Mouse (Mus musculus) lung, postnatal 25 days (tissue): ENCODE data around the gene H2afy.
A peak's percentile ranks its signal among the peaks of the same experiment; 100 is the strongest.
"Not testable (repeated sequence)": the region's sequence is repeated elsewhere in the genome, so short reads cannot be mapped to it uniquely, and the experiment has no call there.

ENCODE experiments used
- DNase-seq: peaks from one replicate; pipeline ENCODE4 v3.0.0; 2022; ENCODE audit warnings: low spot score

H2afy gene

DNA sequence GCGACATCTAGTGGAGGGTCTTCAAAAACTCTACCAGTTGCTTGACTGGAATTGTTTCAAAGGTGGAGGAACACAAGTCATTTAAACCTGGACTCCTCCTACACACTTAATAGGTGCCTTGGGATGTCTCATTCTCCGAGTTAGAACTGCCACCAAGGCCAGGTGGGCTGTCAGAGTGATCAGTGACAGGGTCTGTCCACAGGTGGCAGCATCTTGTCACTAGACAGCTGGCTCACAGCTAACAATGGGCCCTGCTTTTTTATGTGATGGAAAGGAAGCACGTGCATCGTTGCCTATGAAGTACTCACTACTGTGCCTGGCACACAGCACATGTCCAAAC, 63.9 kb downstream of the H2afy start:
- DNase-seq, result no peak

- no peak for DNase-seq
These were observed 64.4 kb downstream of the H2afy start for GRCm38 (mm10) chr13:56071586-56072267.

- no peak for DNase-seq
These were observed 66.5 kb downstream of the H2afy start for GRCm38 (mm10) chr13:56069643-56070042.

- no peak for DNase-seq
These were observed 67.6 kb downstream of the H2afy start for GRCm38 (mm10) chr13:56068517-56068916.

- no peak for DNase-seq
These were observed 69.3 kb downstream of the H2afy start for GRCm38 (mm10) chr13:56066904-56067303.

DNA sequence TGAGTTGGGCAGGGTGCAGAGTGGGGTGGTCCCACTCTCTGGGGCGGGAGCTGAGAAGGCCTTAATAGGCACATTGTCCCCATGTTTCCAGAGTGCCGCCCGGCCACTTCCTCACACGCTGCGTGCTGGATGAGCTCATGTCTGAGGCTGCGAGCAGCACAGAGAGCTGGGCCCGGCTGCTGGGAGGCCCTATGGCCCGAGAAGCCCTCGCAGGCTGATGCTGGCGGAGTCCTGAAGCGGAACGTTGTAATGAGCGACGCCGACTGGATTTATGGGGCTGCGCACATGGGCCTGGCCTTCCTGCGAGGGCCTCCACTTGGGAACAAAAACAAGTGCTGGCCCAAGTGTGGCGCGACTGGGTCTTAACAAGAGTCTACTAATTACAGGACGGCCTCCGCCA, 70.0 kb downstream of the H2afy start:
- no peak for DNase-seq

DNA sequence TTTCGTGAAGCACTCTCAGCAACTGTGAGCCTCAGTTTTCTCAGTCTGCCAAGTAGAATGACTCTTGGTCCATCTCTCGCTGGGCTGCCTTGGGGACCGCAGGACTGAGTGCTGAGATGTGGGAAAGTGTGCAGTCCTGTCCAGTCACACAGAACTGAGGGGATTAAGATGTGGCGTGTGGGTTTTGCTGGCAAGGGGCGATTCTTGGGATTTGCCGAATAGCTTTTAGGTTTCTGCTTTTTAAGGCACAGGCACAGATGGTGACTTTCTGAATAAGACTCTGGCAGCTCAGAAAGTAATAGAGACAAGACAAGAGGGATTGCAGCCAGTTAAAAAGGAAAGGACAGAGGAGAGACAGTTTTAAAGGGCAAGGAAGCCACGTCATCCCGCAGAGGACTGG, 78.4 kb downstream of the H2afy start:
- DNase-seq, result no peak

GRCm38 (mm10) chr13:56055720-56056119, 80.4 kb downstream of the H2afy start:
- DNase-seq, result no peak

GRCm38 (mm10) chr13:56054089-56054488, 82.1 kb downstream of the H2afy start:
- DNase-seq, result no peak

DNA sequence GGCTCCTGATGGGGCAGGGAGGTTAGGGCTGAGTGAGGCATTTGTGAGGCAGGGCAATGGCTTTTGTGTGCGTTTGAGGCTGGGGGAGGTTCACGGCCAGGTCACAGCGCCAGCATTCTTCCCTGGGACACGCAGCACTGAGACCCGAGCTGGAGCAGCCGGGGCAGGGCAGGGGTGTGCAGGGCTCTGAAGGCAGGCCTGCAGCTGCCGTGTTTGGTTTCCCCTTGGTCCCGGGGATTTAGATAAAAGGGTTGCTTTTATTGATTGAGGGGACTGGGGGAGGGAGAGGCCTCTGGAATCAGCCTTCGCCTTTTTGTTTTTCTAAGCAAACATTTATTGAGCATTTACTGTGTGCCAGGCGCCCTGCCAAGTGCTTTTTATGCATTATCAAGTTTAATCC, 83.4 kb downstream of the H2afy start:
- no peak for DNase-seq

- DNase-seq, result no peak
These were observed 85.9 kb downstream of the H2afy start for GRCm38 (mm10) chr13:56050246-56050645.

DNA sequence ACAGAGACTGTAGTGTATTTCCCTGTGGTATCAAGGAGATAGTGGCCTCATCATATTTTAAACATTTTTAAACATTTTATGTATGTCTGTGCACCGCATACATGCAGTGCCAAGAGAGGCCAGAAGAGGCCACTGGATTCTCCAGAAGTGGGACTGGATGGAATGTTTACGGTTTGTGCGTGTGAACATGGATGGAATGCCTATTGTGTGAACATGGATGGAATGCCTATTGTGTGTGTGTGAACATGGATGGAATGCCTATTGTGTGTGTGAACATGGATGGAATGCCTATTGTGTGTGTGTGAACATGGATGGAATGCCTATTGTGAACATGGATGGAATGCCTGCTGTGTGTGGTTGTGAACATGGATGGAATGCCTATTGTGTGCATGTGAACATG, 93.9 kb downstream of the H2afy start:
- no peak for DNase-seq

DNA sequence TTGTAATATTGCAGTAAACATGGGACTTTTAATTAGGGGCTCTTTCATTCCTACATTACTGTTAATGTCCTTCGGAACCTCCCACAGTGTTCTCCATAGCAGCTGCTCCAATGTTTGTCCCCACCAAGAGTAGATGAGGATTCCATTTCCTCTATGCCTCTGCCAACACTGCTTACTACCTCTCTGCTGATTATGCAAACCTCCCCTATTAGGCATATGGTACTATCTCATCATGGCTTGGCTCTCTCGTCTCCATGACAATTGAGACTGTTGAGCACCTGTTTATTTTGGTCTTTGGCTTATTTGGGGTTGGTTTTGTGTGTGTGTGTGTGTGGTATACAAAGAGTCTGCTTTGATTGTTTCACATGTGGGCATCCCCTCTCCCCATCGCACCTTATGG, 95.5 kb downstream of the H2afy start:
- no peak for DNase-seq

DNA sequence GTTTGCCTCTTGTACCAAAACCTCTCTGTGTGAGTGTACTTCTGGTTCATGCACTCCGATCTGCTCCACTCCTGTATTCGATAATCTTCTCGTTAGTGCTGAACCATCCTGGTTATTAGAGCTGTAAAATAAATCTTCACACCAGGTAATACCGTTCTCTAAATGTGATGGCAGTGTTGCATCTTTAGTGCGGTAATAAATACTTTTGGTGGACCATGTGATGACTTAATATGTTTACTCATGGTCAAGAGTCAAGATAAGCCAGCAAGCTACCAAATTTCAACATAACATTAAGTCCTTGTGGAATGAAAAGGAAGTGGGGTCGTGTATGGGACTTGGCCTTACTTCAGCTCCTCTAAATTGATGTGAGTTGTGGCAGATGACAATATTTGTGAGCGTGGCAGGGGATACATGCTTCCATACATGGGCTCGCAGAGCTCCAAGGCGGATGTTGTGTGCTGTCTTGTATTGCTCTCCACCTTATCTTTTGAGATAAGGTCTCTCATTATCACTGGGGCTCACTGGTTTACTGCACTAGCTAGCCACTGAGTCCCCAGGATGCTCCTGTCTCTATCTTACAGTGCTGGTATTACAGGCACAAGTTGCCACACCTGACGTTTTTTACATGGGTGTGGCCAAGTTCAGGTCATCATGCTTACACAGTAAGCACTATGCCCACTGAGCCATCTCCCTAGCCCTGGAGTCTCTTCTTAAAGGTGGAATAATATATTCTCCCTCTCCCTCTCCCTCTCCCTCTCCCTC, 96.4 kb downstream of the H2afy start:
- peak; percentile 21 for DNase-seq

DNA sequence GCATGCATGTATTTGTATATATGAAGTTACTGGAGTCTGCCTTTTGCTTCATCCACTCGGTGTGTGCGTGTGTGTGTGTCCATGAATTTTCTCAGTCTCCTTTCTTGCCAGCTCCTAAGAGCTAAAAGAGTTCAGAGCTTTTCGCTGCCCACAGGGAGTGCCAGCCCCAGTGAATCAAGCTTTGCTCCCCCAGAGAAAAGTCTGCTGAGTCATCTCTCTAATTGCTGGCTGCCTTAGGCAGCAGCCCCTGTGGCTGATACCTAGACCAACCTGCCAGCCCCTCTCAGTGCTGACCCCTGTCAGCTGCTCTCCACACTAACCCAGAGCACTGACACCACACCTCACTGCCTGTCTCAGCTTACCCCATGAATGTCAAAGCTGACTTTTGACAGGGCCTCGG, 107.2 kb downstream of the H2afy start:
- no peak for DNase-seq

GRCm38 (mm10) chr13:56027996-56028395, 108.2 kb downstream of the H2afy start:
- not testable (repeated sequence) for DNase-seq

DNA sequence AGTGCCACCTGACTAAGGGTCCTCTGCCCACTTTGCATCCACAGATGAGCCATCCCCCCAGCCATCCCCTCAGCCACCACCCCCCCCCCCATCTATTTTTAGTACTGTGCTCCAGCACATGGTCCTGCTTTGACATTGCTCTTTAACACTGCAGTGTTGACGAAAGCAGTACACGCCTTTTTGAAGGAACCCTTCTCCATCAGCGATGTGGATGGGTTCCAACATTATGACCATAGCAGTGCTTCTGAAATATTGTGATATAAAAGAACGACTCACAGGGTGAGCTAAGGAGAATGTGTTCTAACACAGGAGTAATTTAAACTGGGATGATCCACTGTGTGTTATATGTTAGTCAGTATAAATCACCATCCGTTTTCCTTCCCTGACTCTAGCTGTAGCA, 109.5 kb downstream of the H2afy start:
- no peak for DNase-seq

DNA sequence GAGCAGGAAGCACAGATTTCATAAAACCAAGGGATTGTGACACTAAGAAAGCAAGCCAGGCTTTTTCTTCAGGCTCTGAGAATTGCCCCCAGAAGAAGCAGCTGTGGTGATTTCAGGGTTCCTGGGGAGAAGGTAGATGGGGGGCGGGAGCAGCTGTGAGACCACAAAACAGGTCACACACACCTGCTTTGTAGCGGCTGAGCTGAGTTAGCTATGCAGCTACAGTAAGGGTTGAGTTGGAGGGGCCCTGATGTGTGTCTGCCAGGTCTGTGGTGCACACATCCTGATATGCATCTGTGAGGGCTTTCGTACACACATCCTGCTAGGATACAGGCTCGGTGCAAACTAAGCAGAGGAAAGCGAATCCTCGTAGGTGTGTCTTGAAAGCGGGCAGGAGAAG, 110.1 kb downstream of the H2afy start:
- DNase-seq, result no peak

DNA sequence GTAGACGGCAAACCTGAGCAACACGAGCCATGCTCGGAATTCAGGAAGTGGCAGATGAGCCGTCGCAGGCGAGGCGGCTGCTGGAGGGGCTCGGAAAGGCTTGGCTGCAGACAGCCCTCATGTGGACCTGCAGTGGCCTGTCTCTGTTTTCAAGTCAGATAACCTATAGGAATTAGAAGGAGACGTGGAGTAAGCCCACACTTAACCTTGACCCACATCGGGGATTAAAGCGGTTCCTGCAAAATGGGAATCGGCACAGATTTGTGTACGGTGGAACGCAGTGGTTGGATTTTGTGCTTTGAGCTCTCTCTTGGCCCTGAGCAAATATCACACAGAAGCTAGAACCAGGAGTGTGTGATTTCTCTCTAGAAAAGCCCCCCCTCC, 111.1 kb downstream of the H2afy start:
- no peak for DNase-seq

DNA sequence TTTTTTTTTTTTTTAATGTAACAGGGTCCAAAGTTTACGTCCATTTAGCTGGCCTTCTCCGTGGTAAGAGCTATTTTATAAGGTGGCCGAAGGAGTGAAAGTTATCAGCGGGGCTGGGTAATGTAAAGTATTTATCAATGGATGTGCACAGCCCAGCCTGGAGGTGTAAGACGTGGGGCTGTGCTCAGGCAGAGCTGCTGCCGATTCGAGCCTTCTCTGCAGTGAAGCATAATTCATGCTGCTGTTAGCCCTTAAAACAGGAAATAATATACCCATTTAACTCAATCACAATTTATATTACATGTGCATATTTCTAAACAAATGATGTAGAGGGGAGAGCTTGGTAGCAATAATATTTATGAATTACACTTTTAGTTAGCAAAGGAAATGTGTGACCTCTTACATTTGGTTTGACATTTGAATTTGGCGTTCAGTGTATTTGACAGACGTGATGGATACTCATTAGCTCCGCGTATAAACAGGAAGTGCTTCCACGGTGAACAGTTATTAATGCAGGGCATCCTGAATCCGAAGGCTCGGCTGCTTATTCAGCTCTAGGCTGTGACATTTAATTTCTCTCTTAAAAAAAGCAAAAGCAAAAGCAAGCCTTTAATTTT, 111.6 kb downstream of the H2afy start:
- DNase-seq, result no peak
